Mouse (Mus musculus) embryonic fibroblast, embryonic 13.5 days (primary cell): ENCODE data around the gene Aurka.

Experiments used
- CTCF ChIP-seq: IDR thresholded peaks from 2 replicates; pipeline ENCODE4 v1.5.1; 2011; ENCODE audit warnings: mild to moderate bottlenecking, control low read depth, low read length, moderate library complexity, borderline replicate concordance; ENCODE audit not compliant: insufficient read depth
- POLR2A ChIP-seq: IDR thresholded peaks from 2 replicates; pipeline ENCODE4 v1.6.1; 2011; ENCODE audit warnings: low read depth, mild to moderate bottlenecking, control low read depth, low read length, moderate library complexity

- TF ChIP-seq CTCF (no peak), POLR2A (no peak)
Measured at GRCm38 (mm10) chr2:172346933-172347611, 23.3 kb downstream of the Aurka start.
